Comparison of ENCODE assay signal across 14 mouse cellular contexts in genomic region chr1:57083134-57083533, GRCm38 (mm10).
DNase-seq lines count a peak whose midpoint lies in the region; ATAC-seq and TF ChIP-seq lines count a peak whose summit lies in the region.
"Had no signal": no experiment of that assay in that cellular context is flagged by ENCODE, and none has a peak within 500 bp of the region (broad histone marks: within the 10 kb centered on the region; RNA-seq: fewer than 3 reads in every experiment).

No protein-coding gene starts in this region.

- peak; percentile 66; the same call in 1 of the 2 replicates for ATAC-seq in forebrain, embryonic 12.5 days (ENCODE audit: low FRiP score)
- peak; percentile 84 for ATAC-seq in hindbrain, embryonic 16.5 days
- peak; percentile 57; the same call in 1 of the 2 replicates for ATAC-seq in neural tube, embryonic 13.5 days (ENCODE audit: low read depth)
- no peak for ATAC-seq in frontal cortex, adult (ENCODE audit: low TSS enrichment)
- no peak for ATAC-seq in lung, postnatal 0 days
- ATAC-seq: intestine, embryonic 16.5 days had no signal

- WGBS in forebrain, embryonic 12.5 days: 18% methylated on average over 17 of the region's 17 CpGs
- WGBS in hindbrain, embryonic 16.5 days: 24% methylated on average over 17 of the region's 17 CpGs
- 27% methylated on average over 17 of the region's 17 CpGs for WGBS in neural tube, embryonic 13.5 days
- 81% methylated on average over 17 of the region's 17 CpGs for WGBS in lung, postnatal 0 days

- peak; percentile 30 for DNase-seq in embryo, embryonic 10 days (ENCODE audit: low spot score)
- DNase-seq in embryo, embryonic 10.5 days (ENCODE audit: low spot score): no peak
- DNase-seq in lung, postnatal 0 days (ENCODE audit: low spot score): no peak
- no peak for DNase-seq in kidney, postnatal 10 days
- DNase-seq: cerebellum, adult 9-10 months; gastrocnemius, postnatal 10 days; kidney, postnatal 4 days had no signal

- TF ChIP-seq EP300 in lung, postnatal 0 days (IDR thresholded peaks at IDR 0.05): no peak

- no peak for TF ChIP-seq CTCF in lung, postnatal 0 days (IDR thresholded peaks at IDR 0.05)

- no peaks in the 10 kb centered on the region for H3K9me3 ChIP-seq in forebrain, embryonic 12.5 days
- no peaks in the 10 kb centered on the region for H3K9me3 ChIP-seq in hindbrain, embryonic 16.5 days (ENCODE audit: control insufficient read depth, low read length)
- no peaks in the 10 kb centered on the region for H3K9me3 ChIP-seq in neural tube, embryonic 13.5 days
- no peaks in the 10 kb centered on the region for H3K9me3 ChIP-seq in lung, postnatal 0 days (ENCODE audit: low read length)
- H3K9me3 ChIP-seq: heart, embryonic 15.5 days had no signal

- H3K4me3 ChIP-seq in forebrain, embryonic 12.5 days (replicated peaks): peak overlapping the region; percentile 17; the same call in 1 of the 2 replicates
- H3K4me3 ChIP-seq in hindbrain, embryonic 16.5 days (ENCODE audit: low read length): peak overlapping the region; percentile 16
- peak overlapping the region; percentile 16 for H3K4me3 ChIP-seq in neural tube, embryonic 13.5 days
- no peak overlapping the region for H3K4me3 ChIP-seq in lung, postnatal 0 days (ENCODE audit: low read depth, low read length)
- H3K4me3 ChIP-seq: heart, embryonic 15.5 days; myocyte had no signal

- H3K27ac ChIP-seq in forebrain, embryonic 12.5 days: no peak overlapping the region
- H3K27ac ChIP-seq in hindbrain, embryonic 16.5 days (ENCODE audit: low read depth, low read length): no peak overlapping the region
- peak overlapping the region; percentile 33; the same call in 1 of the 2 replicates for H3K27ac ChIP-seq in neural tube, embryonic 13.5 days (replicated peaks)
- H3K27ac ChIP-seq in lung, postnatal 0 days (ENCODE audit: low read length): no peak overlapping the region
- H3K27ac ChIP-seq: heart, embryonic 15.5 days had no signal

- H3K4me2 ChIP-seq in forebrain, embryonic 12.5 days: peak overlapping the region; percentile 39
- peak overlapping the region; percentile 46 for H3K4me2 ChIP-seq in hindbrain, embryonic 16.5 days (ENCODE audit: low read length)
- peak overlapping the region; percentile 48 for H3K4me2 ChIP-seq in neural tube, embryonic 13.5 days
- no peak overlapping the region for H3K4me2 ChIP-seq in lung, postnatal 0 days (replicated peaks; ENCODE audit: low read depth, low read length)
- H3K4me2 ChIP-seq: heart, embryonic 15.5 days had no signal

- no peaks in the 10 kb centered on the region for H3K27me3 ChIP-seq in forebrain, embryonic 12.5 days
- H3K27me3 ChIP-seq in hindbrain, embryonic 16.5 days (replicated peaks; ENCODE audit: control insufficient read depth, insufficient read depth, low read length): no peaks in the 10 kb centered on the region
- H3K27me3 ChIP-seq in neural tube, embryonic 13.5 days: no peaks in the 10 kb centered on the region
- no peaks in the 10 kb centered on the region for H3K27me3 ChIP-seq in lung, postnatal 0 days (replicated peaks; ENCODE audit: insufficient read depth, low read length)
- H3K27me3 ChIP-seq: heart, embryonic 15.5 days had no signal

- no peaks in the 10 kb centered on the region for H3K36me3 ChIP-seq in forebrain, embryonic 12.5 days (replicated peaks)
- H3K36me3 ChIP-seq in hindbrain, embryonic 16.5 days (ENCODE audit: control insufficient read depth, insufficient read depth, low read length): no peaks in the 10 kb centered on the region
- H3K36me3 ChIP-seq in neural tube, embryonic 13.5 days: no peaks in the 10 kb centered on the region
- no peaks in the 10 kb centered on the region for H3K36me3 ChIP-seq in lung, postnatal 0 days (ENCODE audit: insufficient read depth, low read length)
- H3K36me3 ChIP-seq: heart, embryonic 15.5 days had no signal

- peaks cover 14% of the 10 kb centered on the region for H3K4me1 ChIP-seq in forebrain, embryonic 12.5 days
- H3K4me1 ChIP-seq in hindbrain, embryonic 16.5 days (ENCODE audit: control insufficient read depth, insufficient read depth, low read depth, low read length): no peaks in the 10 kb centered on the region; the same call in 1 of the 2 replicates
- H3K4me1 ChIP-seq in neural tube, embryonic 13.5 days (replicated peaks): peaks cover 10% of the 10 kb centered on the region
- no peaks in the 10 kb centered on the region for H3K4me1 ChIP-seq in lung, postnatal 0 days (ENCODE audit: insufficient read depth, low read depth, low read length)
- H3K4me1 ChIP-seq: heart, embryonic 15.5 days had no signal

- H3K9ac ChIP-seq in forebrain, embryonic 12.5 days: no peak overlapping the region
- no peak overlapping the region for H3K9ac ChIP-seq in hindbrain, embryonic 16.5 days (ENCODE audit: low read depth, low read length)
- H3K9ac ChIP-seq in neural tube, embryonic 13.5 days: peak overlapping the region; percentile 52
- no peak overlapping the region for H3K9ac ChIP-seq in lung, postnatal 0 days (replicated peaks; ENCODE audit: low read depth)
- H3K9ac ChIP-seq: heart, embryonic 15.5 days had no signal

Comparison
In these comparisons a context has a peak if more than half of its experiments do, and no peak if none do; other contexts are left out.
1. ATAC-seq: peak in forebrain, embryonic 12.5 days (single experiment), hindbrain, embryonic 16.5 days (single experiment) and neural tube, embryonic 13.5 days (single experiment); none in frontal cortex, adult (single experiment) and lung, postnatal 0 days (single experiment).